8 mouse cellular contexts compared by ENCODE assay signal in the genomic region with DNA sequence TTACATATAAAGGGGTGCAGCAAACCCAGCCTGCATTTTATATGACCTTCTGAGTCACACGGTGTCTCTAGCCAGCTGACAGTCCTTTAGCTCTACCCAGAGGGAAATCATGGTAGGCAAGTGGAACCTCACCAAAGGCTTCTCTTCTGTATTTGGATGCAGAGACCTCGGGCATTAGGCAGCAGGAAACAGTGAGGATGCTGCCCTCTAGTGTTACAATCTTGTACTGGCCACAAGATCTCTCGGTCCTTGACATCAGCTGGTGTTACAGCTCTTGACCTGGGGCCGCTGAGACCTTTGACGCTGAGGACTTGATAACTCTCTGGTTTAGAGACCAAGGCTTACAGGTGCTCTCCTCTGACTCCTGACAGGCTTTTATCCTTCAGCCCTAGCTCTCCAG. TPM values are rescaled to one million over a fixed set of nuclear protein-coding genes. Genes with fewer than 3 reads are reported as not detected.
A peak's percentile ranks its signal among the peaks of the same experiment; 100 is the strongest.
DNase-seq lines count a peak whose midpoint lies in the region; ATAC-seq and TF ChIP-seq lines count a peak whose summit lies in the region.

No protein-coding gene starts in this region.

- 0 out of 2 replicates have a peak, but pooled peaks cover 3% of the 10 kb centered on the region for H3K27me3 ChIP-seq in forebrain, embryonic 16.5 days (replicated peaks; ENCODE audit: control insufficient read depth, insufficient read depth, low read length)
- H3K27me3 ChIP-seq in liver, embryonic 14.5 days (ENCODE audit: control insufficient read depth, insufficient read depth, low read length): no peaks in the 10 kb centered on the region
- peaks cover 20% of the 10 kb centered on the region; the same call in 1 of the 2 replicates for H3K27me3 ChIP-seq in neural tube, embryonic 15.5 days (replicated peaks)

- no peak overlapping the region for H3K9ac ChIP-seq in forebrain, embryonic 16.5 days (replicated peaks; ENCODE audit: low read depth, low read length)
- H3K9ac ChIP-seq in liver, embryonic 14.5 days (replicated peaks): no peak overlapping the region
- H3K9ac ChIP-seq in neural tube, embryonic 15.5 days (replicated peaks): no peak overlapping the region

- TF ChIP-seq EP300 in liver, embryonic 14.5 days (IDR thresholded peaks at IDR 0.05; ENCODE audit: low read depth): no peak

- 14% methylated on average over 5 of the region's 5 CpGs for WGBS in forebrain, embryonic 16.5 days
- WGBS in liver, embryonic 14.5 days (ENCODE audit: insufficient replicate concordance): 7% methylated on average over 5 of the region's 5 CpGs
- 9% methylated on average over 5 of the region's 5 CpGs for WGBS in neural tube, embryonic 15.5 days

- H3K36me3 ChIP-seq in forebrain, embryonic 16.5 days (ENCODE audit: control insufficient read depth, insufficient read depth): no peaks in the 10 kb centered on the region
- no peaks in the 10 kb centered on the region for H3K36me3 ChIP-seq in liver, embryonic 14.5 days (replicated peaks; ENCODE audit: control insufficient read depth, insufficient read depth, low read depth)
- H3K36me3 ChIP-seq in neural tube, embryonic 15.5 days: no peaks in the 10 kb centered on the region

- no peaks in the 10 kb centered on the region for H3K9me3 ChIP-seq in forebrain, embryonic 16.5 days (ENCODE audit: control insufficient read depth, low read length)
- H3K9me3 ChIP-seq in liver, embryonic 14.5 days (ENCODE audit: control insufficient read depth, low read length): no peaks in the 10 kb centered on the region
- H3K9me3 ChIP-seq in neural tube, embryonic 15.5 days (replicated peaks): no peaks in the 10 kb centered on the region

- H3K4me2 ChIP-seq in forebrain, embryonic 16.5 days (ENCODE audit: low read length): no peak overlapping the region
- H3K4me2 ChIP-seq in liver, embryonic 14.5 days (ENCODE audit: low read depth): no peak overlapping the region
- H3K4me2 ChIP-seq in neural tube, embryonic 15.5 days: no peak overlapping the region

- peak; percentile 84 for TF ChIP-seq CTCF in liver, embryonic 14.5 days (IDR thresholded peaks at IDR 0.05; ENCODE audit: low read depth)

- peak; percentile 83 for DNase-seq in 3T3-L1 (ENCODE audit: low read depth, low spot score)
- peak; percentile 60 to 62 for DNase-seq in B cell, adult 2 months
- peak; percentile 39 to 49 for DNase-seq in cerebellum, adult 18-20 months
- peak; percentile 56 for DNase-seq in induced T-regulatory cell, adult 2 months (ENCODE audit: low read depth)
- DNase-seq in liver, embryonic 14.5 days (ENCODE audit: low read depth in 3 of 3, low spot score in 3 of 3): no peak

- H3K4me1 ChIP-seq in forebrain, embryonic 16.5 days (replicated peaks; ENCODE audit: control insufficient read depth, insufficient read depth, low read length): no peaks in the 10 kb centered on the region
- H3K4me1 ChIP-seq in liver, embryonic 14.5 days (replicated peaks; ENCODE audit: control insufficient read depth in 2 of 2, insufficient read depth in 2 of 2, low read length in 1 of 2): no peaks in the 10 kb centered on the region
- no peaks in the 10 kb centered on the region for H3K4me1 ChIP-seq in neural tube, embryonic 15.5 days

- no peak overlapping the region for H3K27ac ChIP-seq in forebrain, embryonic 16.5 days (ENCODE audit: low read length)
- no peak overlapping the region for H3K27ac ChIP-seq in liver, embryonic 14.5 days
- H3K27ac ChIP-seq in neural tube, embryonic 15.5 days (replicated peaks): no peak overlapping the region

- no peak overlapping the region for H3K4me3 ChIP-seq in forebrain, embryonic 16.5 days (replicated peaks; ENCODE audit: low read length)
- no peak overlapping the region for H3K4me3 ChIP-seq in liver, embryonic 14.5 days (ENCODE audit: insufficient read depth in 1 of 2, low read depth in 2 of 2, low read length in 2 of 2)
- no peak overlapping the region for H3K4me3 ChIP-seq in neural tube, embryonic 15.5 days (replicated peaks)

- ATAC-seq in forebrain, embryonic 16.5 days: peak; percentile 55
- ATAC-seq in liver, embryonic 14.5 days (ENCODE audit: insufficient read depth): no peak
- peak; percentile 69; the same call in 1 of the 2 replicates for ATAC-seq in neural tube, embryonic 15.5 days (ENCODE audit: low FRiP score)
- ATAC-seq in inflammation-experienced regulatory T-cells, adult 6 months: no peak

RNA-seq across cellular contexts. Expression of gene Gm10053, which starts 10.0 kb away (rescaled TPM):
- 203 and 230 TPM in 2 replicates for polyA plus RNA-seq in forebrain, embryonic 16.5 days (2015; fragmentation: Nextera tagmentation; extraction: Ambion mirVana)
- polyA plus RNA-seq in liver, embryonic 14.5 days (2012; rRNA removed): 20.2 and 41.7 TPM in 2 replicates
- 165 and 173 TPM in 2 replicates for polyA plus RNA-seq in liver, embryonic 14.5 days (2014; fragmentation: Nextera tagmentation; extraction: Ambion mirVana)
- 322 and 341 TPM in 2 replicates for polyA plus RNA-seq in neural tube, embryonic 15.5 days (2015; fragmentation: Nextera tagmentation; extraction: Ambion mirVana)
- 100 to 1,000 TPM; 198 to 308 (median 215) TPM for polyA plus RNA-seq in inflammation-experienced regulatory T-cells, adult 6 months (2017; shearing (Covaris generic))

RNA-seq across cellular contexts. Expression of gene Foxd4, which starts 15.5 kb away (rescaled TPM):
- not detected in 2 replicates for polyA plus RNA-seq in forebrain, embryonic 16.5 days (2015; fragmentation: Nextera tagmentation; extraction: Ambion mirVana)
- not detected in 2 replicates for polyA plus RNA-seq in liver, embryonic 14.5 days (2012; rRNA removed)
- not detected in 2 replicates for polyA plus RNA-seq in liver, embryonic 14.5 days (2014; fragmentation: Nextera tagmentation; extraction: Ambion mirVana)
- polyA plus RNA-seq in neural tube, embryonic 15.5 days (2015; fragmentation: Nextera tagmentation; extraction: Ambion mirVana): not detected in 2 replicates
- not detected for polyA plus RNA-seq in inflammation-experienced regulatory T-cells, adult 6 months (2017; shearing (Covaris generic))

RNA-seq across cellular contexts. Expression of gene Pgm5, which starts 23.8 kb away (rescaled TPM):
- polyA plus RNA-seq in forebrain, embryonic 16.5 days (2015; fragmentation: Nextera tagmentation; extraction: Ambion mirVana): 0.08 and 0.15 TPM in 2 replicates
- 0.28 and 0.32 TPM in 2 replicates for polyA plus RNA-seq in liver, embryonic 14.5 days (2012; rRNA removed)
- polyA plus RNA-seq in liver, embryonic 14.5 days (2014; fragmentation: Nextera tagmentation; extraction: Ambion mirVana): 0.08 TPM in 1 of 2 replicates, not detected in the other
- polyA plus RNA-seq in neural tube, embryonic 15.5 days (2015; fragmentation: Nextera tagmentation; extraction: Ambion mirVana): 1.2 and 4.2 TPM in 2 replicates
- polyA plus RNA-seq in inflammation-experienced regulatory T-cells, adult 6 months (2017; shearing (Covaris generic)): under 1 TPM in 1 of 3 experiments, not detected in 2; 0.27 TPM

Comparison
In these comparisons a context has a peak if more than half of its experiments do, and no peak if none do; other contexts are left out.
1. DNase-seq: peak in 3T3-L1 (single experiment), B cell, adult 2 months (2 of 2), cerebellum, adult 18-20 months (2 of 2) and induced T-regulatory cell, adult 2 months (single experiment); none in liver, embryonic 14.5 days (0 of 3).
2. ATAC-seq: peak in forebrain, embryonic 16.5 days (single experiment) and neural tube, embryonic 15.5 days (single experiment); none in liver, embryonic 14.5 days (single experiment) and inflammation-experienced regulatory T-cells, adult 6 months (single experiment).